In genomic region chr11:4800654-4801053, GRCm38 (mm10) we compare ENCODE assay signal across 23 mouse cellular contexts. TPM values are rescaled to one million over a fixed set of nuclear protein-coding genes. Genes with fewer than 3 reads are reported as not detected.
DNase-seq lines count a peak whose midpoint lies in the region; ATAC-seq and TF ChIP-seq lines count a peak whose summit lies in the region.
"Had no signal": no experiment of that assay in that cellular context is flagged by ENCODE, and none has a peak within 500 bp of the region (broad histone marks: within the 10 kb centered on the region; RNA-seq: fewer than 3 reads in every experiment).

No protein-coding gene starts in this region.

- no peaks in the 10 kb centered on the region for H3K9me3 ChIP-seq in kidney, embryonic 15.5 days (replicated peaks)
- H3K9me3 ChIP-seq: embryonic facial prominence, embryonic 12.5 days; forebrain, embryonic 12.5 days; heart, embryonic 12.5 days; hindbrain, embryonic 10.5 days had no signal

- H3K4me2 ChIP-seq in kidney, embryonic 15.5 days, result no peak overlapping the region
- H3K4me2 ChIP-seq: embryonic facial prominence, embryonic 12.5 days; forebrain, embryonic 12.5 days; heart, embryonic 12.5 days; hindbrain, embryonic 14.5 days had no signal

- intact Hi-C loops in left cerebral cortex, postnatal 14 days (cut with DNase I), result no loop called here
- intact Hi-C loops in left cerebral cortex, adult 2 months (cut with DNase I), result no loop called here

- no peak overlapping the region for H3K27ac ChIP-seq in kidney, embryonic 15.5 days
- H3K27ac ChIP-seq in left cerebral cortex, adult 2 months, result no peak overlapping the region
- H3K27ac ChIP-seq: embryonic facial prominence, embryonic 12.5 days; forebrain, embryonic 12.5 days; hindbrain, embryonic 10.5 days; hindbrain, embryonic 14.5 days had no signal

- H3K4me3 ChIP-seq in kidney, embryonic 15.5 days (replicated peaks), result no peak overlapping the region
- H3K4me3 ChIP-seq in left cerebral cortex, adult 2 months, result no peak overlapping the region
- H3K4me3 ChIP-seq: embryonic facial prominence, embryonic 12.5 days; forebrain, embryonic 12.5 days; heart, embryonic 12.5 days; hindbrain, embryonic 10.5 days had no signal

- ATAC-seq in kidney, embryonic 15.5 days (replicated peaks; ENCODE audit: low FRiP score), result peak; percentile 29; the same call in 1 of the 2 replicates
- ATAC-seq: forebrain, embryonic 16.5 days had no signal

- no peak overlapping the region for H3K9ac ChIP-seq in kidney, embryonic 15.5 days
- H3K9ac ChIP-seq: embryonic facial prominence, embryonic 12.5 days; forebrain, embryonic 12.5 days; heart, embryonic 12.5 days; hindbrain, embryonic 14.5 days had no signal

- peaks cover 45% of the 10 kb centered on the region for H3K36me3 ChIP-seq in kidney, embryonic 15.5 days

- TF ChIP-seq CTCF in left cerebral cortex, adult 2 months (IDR thresholded peaks at IDR 0.05), result no peak

- DNase-seq in gastrocnemius, adult 18-20 months (ENCODE audit: low spot score), result peak; percentile 36
- DNase-seq in gastrocnemius, postnatal 25 days, result no peak
- DNase-seq in kidney, postnatal 14 days, result no peak
- DNase-seq in kidney, postnatal 4 days, result peak; percentile 16 to 21
- no peak for DNase-seq in kidney, postnatal 36 days
- no peak for DNase-seq in left cerebral cortex, postnatal 14 days (ENCODE audit: low spot score in 2 of 2)
- no peak for DNase-seq in left cerebral cortex, adult 2 months (ENCODE audit: extremely low spot score in 1 of 2, low spot score in 2 of 2)
- DNase-seq: adrenal gland, postnatal 10 days; cerebellum, adult 11 months; cerebellum, adult 8-10 months; cerebellum, postnatal 14 days; embryo, embryonic 11 days had no signal

- peaks cover 4% of the 10 kb centered on the region; the same call in 1 of the 2 replicates for H3K4me1 ChIP-seq in kidney, embryonic 15.5 days
- H3K4me1 ChIP-seq: hindbrain, embryonic 10.5 days had no signal

- WGBS in kidney, embryonic 15.5 days, result 35% methylated on average over 4 of the region's 4 CpGs

- H3K27me3 ChIP-seq in kidney, embryonic 15.5 days, result no peaks in the 10 kb centered on the region
- H3K27me3 ChIP-seq: embryonic facial prominence, embryonic 12.5 days; heart, embryonic 12.5 days had no signal

RNA-seq across cellular contexts. Expression of gene Nf2, which starts 48.7 kb away (rescaled TPM):
- total RNA-seq in gastrocnemius, adult 18-20 months (2021), result 10 to 100 TPM; 51.1 to 55.6 TPM
- 10 to 100 TPM; 42.0 to 46.6 TPM for total RNA-seq in gastrocnemius, postnatal 25 days (2021)
- polyA plus RNA-seq in kidney, embryonic 15.5 days (2015; fragmentation: Nextera tagmentation; extraction: Ambion mirVana), result 49.8 and 53.2 TPM in 2 replicates
- total RNA-seq in left cerebral cortex, postnatal 14 days (2021), result 100 to 1,000 TPM; 100 to 104 TPM
- 10 to 100 TPM; 74.3 to 74.7 TPM for total RNA-seq in left cerebral cortex, adult 2 months (2021)

RNA-seq across cellular contexts. Expression of gene Cabp7, which starts 54.1 kb away (rescaled TPM):
- under 1 TPM in 1 of 2 experiments, not detected in 1; 0.16 TPM for total RNA-seq in gastrocnemius, adult 18-20 months (2021)
- total RNA-seq in gastrocnemius, postnatal 25 days (2021), result under 1 TPM; 0.64 to 0.80 TPM
- 0.10 and 0.17 TPM in 2 replicates for polyA plus RNA-seq in kidney, embryonic 15.5 days (2015; fragmentation: Nextera tagmentation; extraction: Ambion mirVana)
- total RNA-seq in left cerebral cortex, postnatal 14 days (2021), result 10 to 100 TPM in 1 of 2 experiments, 1 to 10 TPM in 1; 5.8 to 14.4 TPM
- total RNA-seq in left cerebral cortex, adult 2 months (2021), result 10 to 100 TPM; 15.6 to 22.7 TPM
- total RNA-seq: common myeloid progenitor, adult 5-6 weeks; granulocyte monocyte progenitor cell, adult 5-6 weeks; heart, adult 8-10 months; heart, postnatal 25 days had no signal

Comparison
In these comparisons a context has a peak if more than half of its experiments do, and no peak if none do; other contexts are left out.
1. DNase-seq: peak in gastrocnemius, adult 18-20 months (single experiment) and kidney, postnatal 4 days (2 of 2); none in gastrocnemius, postnatal 25 days (single experiment), kidney, postnatal 14 days (single experiment), kidney, postnatal 36 days (0 of 2), left cerebral cortex, postnatal 14 days (0 of 2) and left cerebral cortex, adult 2 months (0 of 2).